Mouse (Mus musculus) liver, embryonic 15.5 days (tissue): ENCODE results near the gene Lce1h. TPM values are rescaled to one million over a fixed set of nuclear protein-coding genes. Genes with fewer than 3 reads are reported as not detected.

Experiments used
- ATAC-seq: fragments of 200-750 bp; cut with Nextera tagmentation; 2 replicates; pipeline ENCODE4 v1.8.0; 2017; ENCODE audit warnings: moderate number of reproducible peaks, mild to moderate bottlenecking, moderate library complexity; ENCODE audit not compliant: insufficient read depth
- H3K27ac ChIP-seq: fragments of 300-500 bp; sonication (generic); replicated peaks from 2 replicates; pipeline ENCODE4 v1.5.1; 2015; ENCODE audit warnings: mild to moderate bottlenecking, inconsistent platforms
- H3K27me3 ChIP-seq: fragments of 300-500 bp; sonication (generic); 2 replicates; pipeline ENCODE4 v1.6.1; 2015; ENCODE audit warnings: mild to moderate bottlenecking, inconsistent platforms
- H3K36me3 ChIP-seq: fragments of 300-500 bp; sonication (generic); replicated peaks from 2 replicates; pipeline ENCODE4 v1.6.1; 2015; ENCODE audit warnings: moderate library complexity, mild to moderate bottlenecking, inconsistent platforms
- H3K4me1 ChIP-seq: fragments of 300-500 bp; sonication (generic); replicated peaks from 2 replicates; pipeline ENCODE4 v1.6.1; 2015; ENCODE audit warnings: inconsistent platforms
- H3K4me2 ChIP-seq: fragments of 300-500 bp; sonication (generic); 2 replicates; pipeline ENCODE4 v1.6.1; 2015; ENCODE audit warnings: moderate library complexity, mild to moderate bottlenecking, inconsistent platforms
- H3K4me3 ChIP-seq: fragments of 300-500 bp; sonication (generic); replicated peaks from 2 replicates; pipeline ENCODE4 v1.5.1; 2015; ENCODE audit warnings: mild to moderate bottlenecking, inconsistent platforms
- H3K9ac ChIP-seq: fragments of 300-500 bp; sonication (generic); 2 replicates; pipeline ENCODE4 v1.6.1; 2015; ENCODE audit warnings: moderate library complexity, mild to moderate bottlenecking, inconsistent platforms
- H3K9me3 ChIP-seq: fragments of 300-500 bp; sonication (generic); replicated peaks from 2 replicates; pipeline ENCODE4 v1.6.1; 2016; ENCODE audit warnings: inconsistent platforms
- WGBS: fragments of 180-500 bp; shearing (Covaris S2); methylation state at CpG from one replicate; pipeline ENCODE4 v1.1.7; 2015; ENCODE audit warnings: mixed read lengths; ENCODE audit not compliant: insufficient replicate concordance; 5-methylcytosine and 5-hydroxymethylcytosine counted together
- polyA plus RNA-seq: library from polyadenylated mRNA; unstranded; fragments of >200 nt; fragmentation: Nextera tagmentation; extraction: Ambion mirVana; gene quantifications from 2 replicates; pipeline ENCODE4 v1.2.1, GENCODE M21; 2015

Gene Lce1h
- not detected in 2 replicates for polyA plus RNA-seq

DNA sequence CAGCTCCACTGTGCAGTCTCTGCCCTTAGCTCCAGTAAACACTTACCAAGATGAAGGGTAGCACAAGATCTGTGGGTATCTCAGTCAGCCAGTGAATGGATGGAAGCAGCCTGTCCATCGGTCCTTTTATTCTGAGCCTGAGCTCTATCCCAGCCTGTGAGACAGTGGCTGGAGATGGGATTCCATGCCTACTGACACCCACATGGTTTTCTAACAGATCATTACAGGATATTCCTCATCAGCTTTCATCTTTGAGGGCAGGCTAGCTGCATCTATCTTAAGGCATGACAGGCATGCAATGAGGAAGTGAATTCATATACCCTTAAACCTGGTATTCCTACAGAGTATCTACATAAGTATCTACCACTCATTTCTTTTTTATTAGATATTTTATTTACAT lies at the start of gene Lce1h:
Gene Lce1h, minus strand, starts transcription at position 101 of the 400 bp plus-strand sequence.
- Histone ChIP-seq H3K9me3 (no peaks in the 10 kb centered on the region), H3K27me3 (no peaks in the 10 kb centered on the region), H3K36me3 (no peaks in the 10 kb centered on the region), H3K4me2 (no peak within 1 kb of the TSS), H3K9ac (no peak within 1 kb of the TSS), H3K27ac (no peak within 1 kb of the TSS), H3K4me3 (no peak within 1 kb of the TSS), H3K4me1 (no peaks in the 10 kb centered on the region)
- ATAC-seq: no peak
- 69% methylated on average over 1 of the region's 1 CpGs for WGBS

DNA sequence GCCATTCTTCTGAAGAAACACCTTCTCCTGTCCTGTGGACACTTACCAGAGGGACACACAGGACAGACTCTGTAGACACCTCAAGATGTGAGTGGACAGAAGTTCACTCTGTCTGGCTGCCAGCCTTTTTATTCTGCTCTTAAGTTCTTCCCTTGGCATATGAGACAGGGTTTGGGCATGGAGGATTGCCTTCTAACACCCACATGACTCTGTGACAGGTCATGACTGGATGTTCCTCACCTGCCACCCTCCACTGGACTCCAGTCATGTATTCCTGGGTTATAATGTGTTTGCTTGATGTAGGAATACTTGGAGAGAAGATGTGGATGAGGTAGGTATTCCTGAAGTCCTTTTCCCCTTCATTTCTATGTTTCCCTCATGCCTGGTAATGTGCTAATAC lies 42.9 kb upstream of the Lce1h start, which contains the start of gene Lce1k:
Gene Lce1k, minus strand, starts transcription at position 101 of the 400 bp plus-strand sequence.
- no peak for ATAC-seq
- H3K36me3 ChIP-seq: no peaks in the 10 kb centered on the region
- no peak within 1 kb of the TSS for H3K27ac ChIP-seq
- H3K4me2 ChIP-seq: no peak within 1 kb of the TSS
- H3K9ac ChIP-seq: no peak within 1 kb of the TSS
- no peaks in the 10 kb centered on the region for H3K27me3 ChIP-seq
- H3K9me3 ChIP-seq: no peaks in the 10 kb centered on the region
- no peaks in the 10 kb centered on the region for H3K4me1 ChIP-seq
- no peak within 1 kb of the TSS for H3K4me3 ChIP-seq

DNA sequence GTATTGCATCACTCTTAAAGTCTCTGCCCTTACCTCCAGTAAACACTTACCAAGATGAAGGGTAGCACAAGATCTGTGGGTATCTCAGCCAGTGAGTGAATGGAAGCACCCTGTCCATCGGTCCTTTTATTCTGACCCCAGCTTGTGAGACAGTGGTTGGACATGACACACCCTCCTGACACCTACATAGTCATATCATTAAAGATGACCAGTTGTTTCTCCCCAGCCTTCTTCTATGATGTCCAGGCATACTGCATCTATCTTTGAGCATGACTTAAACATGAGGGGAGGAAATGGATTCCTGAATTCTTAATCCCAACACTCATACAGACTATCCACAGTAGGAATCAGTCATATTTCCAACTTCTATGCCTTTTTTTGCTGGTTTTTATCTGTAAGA lies 25.5 kb upstream of the Lce1h start, which contains the start of gene Lce1j:
Gene Lce1j, minus strand, starts transcription at position 101 of the 400 bp plus-strand sequence.
- Histone ChIP-seq H3K4me3 (no peak within 1 kb of the TSS), H3K9ac (no peak within 1 kb of the TSS), H3K27me3 (no peaks in the 10 kb centered on the region), H3K4me1 (no peaks in the 10 kb centered on the region), H3K27ac (no peak within 1 kb of the TSS), H3K4me2 (no peak within 1 kb of the TSS), H3K36me3 (no peaks in the 10 kb centered on the region), H3K9me3 (no peaks in the 10 kb centered on the region)
- no peak for ATAC-seq
- 50% methylated on average over 1 of the region's 1 CpGs for WGBS

DNA sequence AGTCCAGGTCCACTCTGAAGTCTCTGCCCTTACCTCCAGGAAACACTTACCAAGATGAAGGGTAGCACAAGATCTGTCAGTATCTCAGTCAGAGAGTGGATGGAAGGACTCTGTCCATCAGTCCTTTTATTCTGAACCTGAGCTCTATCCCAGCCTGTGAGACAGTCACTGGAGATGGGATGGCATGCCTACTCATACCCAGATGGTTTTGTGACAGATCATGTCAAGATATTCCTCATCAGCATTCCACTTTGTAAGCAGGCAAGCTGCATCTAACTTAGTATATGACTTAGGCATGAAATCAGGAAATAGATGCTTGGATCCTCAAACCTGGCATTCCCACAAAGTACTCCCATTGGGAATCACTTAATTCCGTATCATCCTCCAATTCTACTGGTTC lies 13.9 kb upstream of the Lce1h start, which contains the start of gene Lce1i:
Gene Lce1i, minus strand, starts transcription at position 101 of the 400 bp plus-strand sequence.
- H3K36me3 ChIP-seq: no peaks in the 10 kb centered on the region
- no peak within 1 kb of the TSS for H3K4me2 ChIP-seq
- H3K27ac ChIP-seq: no peak within 1 kb of the TSS
- no peak within 1 kb of the TSS for H3K9ac ChIP-seq
- H3K9me3 ChIP-seq: no peaks in the 10 kb centered on the region
- H3K4me3 ChIP-seq: no peak within 1 kb of the TSS
- H3K4me1 ChIP-seq: no peaks in the 10 kb centered on the region
- 29% methylated on average over 1 of the region's 1 CpGs for WGBS
- ATAC-seq: no peak
- H3K27me3 ChIP-seq: no peaks in the 10 kb centered on the region

DNA sequence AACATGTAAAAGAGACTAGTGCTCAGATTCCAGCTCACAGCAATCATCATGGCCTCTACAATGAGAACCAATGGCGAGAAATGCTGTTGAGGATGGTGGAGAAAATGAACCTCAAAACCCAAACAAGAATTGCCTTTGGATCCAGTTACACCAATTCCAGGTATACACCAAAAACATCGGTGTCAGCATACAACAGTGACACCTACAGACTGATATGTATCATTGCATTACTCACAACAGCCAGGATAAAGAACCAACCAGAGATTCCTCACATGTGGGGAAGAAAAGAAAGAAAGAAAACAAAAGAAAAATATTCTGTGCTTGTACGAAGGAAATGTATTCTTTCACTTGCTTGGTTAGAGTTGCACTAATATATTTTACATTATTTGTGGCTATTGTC lies 6.7 kb upstream of the Lce1h start:
- no peaks in the 10 kb centered on the region for H3K4me1 ChIP-seq
- H3K9me3 ChIP-seq: no peaks in the 10 kb centered on the region
- WGBS: 16% methylated on average over 3 of the region's 3 CpGs
- no peaks in the 10 kb centered on the region for H3K27me3 ChIP-seq
- no peaks in the 10 kb centered on the region for H3K36me3 ChIP-seq
- H3K4me2 ChIP-seq: no peak overlapping the region
- H3K9ac ChIP-seq: no peak overlapping the region
- no peak for ATAC-seq
- no peak overlapping the region for H3K4me3 ChIP-seq
- no peak overlapping the region for H3K27ac ChIP-seq

DNA sequence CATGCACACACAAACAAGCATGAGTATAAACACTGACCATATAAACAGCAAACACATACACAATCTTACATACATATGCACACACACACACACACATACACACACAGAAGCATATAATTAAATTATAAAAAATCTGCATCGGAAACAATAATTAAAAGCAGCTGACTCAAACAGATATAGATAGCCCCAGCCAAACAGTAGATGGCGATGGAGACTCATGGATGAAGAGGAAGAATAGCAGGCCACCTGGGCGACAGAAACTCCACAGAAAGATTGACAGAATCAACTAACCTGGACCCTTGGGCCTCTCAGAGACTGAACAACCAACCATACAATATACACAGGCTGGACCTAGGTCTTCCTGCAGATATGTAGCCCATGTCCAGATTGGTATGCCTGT lies 11.7 kb downstream of the Lce1h start:
- WGBS: 37% methylated on average over 3 of the region's 3 CpGs
- no peak overlapping the region for H3K4me2 ChIP-seq

DNA sequence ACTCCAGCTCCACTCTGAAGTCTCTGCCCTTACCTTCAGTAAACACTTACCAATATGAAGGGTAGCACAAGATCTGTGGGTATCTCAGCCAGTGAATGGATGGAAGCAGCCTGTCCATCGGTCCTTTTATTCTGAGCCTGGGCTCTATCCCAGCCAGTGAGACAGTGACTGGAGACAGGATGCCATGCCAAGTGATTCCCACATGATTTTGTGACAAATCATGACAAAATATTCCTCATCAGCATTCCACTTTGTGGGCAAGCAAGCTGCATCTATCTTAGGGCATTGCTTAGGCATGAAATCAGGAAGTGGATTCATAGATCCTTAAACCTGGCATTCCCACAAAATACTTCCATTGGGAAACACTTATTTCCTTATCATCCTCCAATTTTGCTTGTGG lies 12.6 kb downstream of the Lce1h start, which contains the start of gene Lce1g:
Gene Lce1g, minus strand, starts transcription at position 101 of the 400 bp plus-strand sequence.
- Histone ChIP-seq H3K4me1 (no peaks in the 10 kb centered on the region), H3K27ac (no peak within 1 kb of the TSS), H3K27me3 (no peaks in the 10 kb centered on the region), H3K9ac (no peak within 1 kb of the TSS), H3K4me3 (no peak within 1 kb of the TSS), H3K4me2 (no peak within 1 kb of the TSS), H3K9me3 (no peaks in the 10 kb centered on the region), H3K36me3 (no peaks in the 10 kb centered on the region)
- 59% methylated on average over 1 of the region's 1 CpGs for WGBS
- no peak for ATAC-seq

More for the DNA sequence above, 11.7 kb downstream of the Lce1h start:
- Histone ChIP-seq H3K9ac (no peak overlapping the region), H3K4me1 (no peaks in the 10 kb centered on the region), H3K27me3 (no peaks in the 10 kb centered on the region), H3K27ac (no peak overlapping the region), H3K9me3 (no peaks in the 10 kb centered on the region), H3K36me3 (no peaks in the 10 kb centered on the region), H3K4me3 (no peak overlapping the region)
- no peak for ATAC-seq

DNA sequence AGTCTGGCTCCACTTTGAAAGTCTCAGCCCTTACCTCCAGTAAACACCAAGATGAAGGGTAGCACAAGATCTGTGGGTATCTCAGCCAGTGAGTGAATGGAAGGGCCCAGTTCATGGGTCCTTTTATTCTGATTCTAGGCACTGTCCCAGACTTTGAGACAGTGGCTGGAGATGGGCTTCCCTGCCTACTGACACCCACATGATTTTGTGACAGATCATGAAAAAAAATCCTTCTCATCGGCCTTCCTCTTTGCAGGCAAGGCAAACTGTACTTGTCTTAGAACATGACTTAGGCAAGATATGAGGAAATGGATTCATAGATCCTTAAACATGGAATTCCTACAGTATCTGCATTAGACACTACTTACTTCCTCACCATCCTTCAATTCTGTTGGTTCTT lies 25.9 kb downstream of the Lce1h start, which contains the start of gene Gm38119:
Gene Gm38119, minus strand, starts transcription at position 101 of the 400 bp plus-strand sequence.
- Histone ChIP-seq H3K4me1 (no peaks in the 10 kb centered on the region), H3K4me3 (no peak within 1 kb of the TSS), H3K27me3 (no peaks in the 10 kb centered on the region), H3K36me3 (no peaks in the 10 kb centered on the region), H3K9me3 (no peaks in the 10 kb centered on the region), H3K27ac (no peak within 1 kb of the TSS), H3K9ac (no peak within 1 kb of the TSS), H3K4me2 (no peak within 1 kb of the TSS)
- ATAC-seq: no peak
- 40% methylated on average over 1 of the region's 1 CpGs for WGBS

DNA sequence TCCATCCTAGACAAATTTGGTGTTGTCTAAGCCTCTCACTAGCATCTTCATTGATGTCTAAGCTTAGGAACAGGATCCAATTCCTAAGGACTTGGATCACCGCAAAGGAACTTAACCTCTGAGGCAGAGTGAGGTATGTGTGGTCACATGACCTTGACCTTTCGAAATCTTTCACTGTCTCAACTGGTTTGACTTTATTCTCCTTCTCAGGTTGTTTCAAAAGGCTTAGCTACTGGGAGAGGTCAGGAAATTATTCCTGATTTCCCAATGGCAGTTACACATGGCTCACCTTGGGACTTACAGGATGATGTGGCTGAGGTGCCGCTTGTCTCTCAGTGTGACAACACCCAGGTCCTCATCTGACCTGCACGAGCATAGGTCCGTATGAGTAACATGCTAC lies 42.2 kb downstream of the Lce1h start:
- no peak overlapping the region for H3K4me2 ChIP-seq
- H3K27ac ChIP-seq: no peak overlapping the region
- no peaks in the 10 kb centered on the region for H3K9me3 ChIP-seq
- no peaks in the 10 kb centered on the region for H3K4me1 ChIP-seq
- H3K4me3 ChIP-seq: no peak overlapping the region
- no peak overlapping the region for H3K9ac ChIP-seq
- ATAC-seq: no peak
- H3K27me3 ChIP-seq: no peaks in the 10 kb centered on the region
- H3K36me3 ChIP-seq: no peaks in the 10 kb centered on the region
- 69% methylated on average over 5 of the region's 5 CpGs for WGBS

DNA sequence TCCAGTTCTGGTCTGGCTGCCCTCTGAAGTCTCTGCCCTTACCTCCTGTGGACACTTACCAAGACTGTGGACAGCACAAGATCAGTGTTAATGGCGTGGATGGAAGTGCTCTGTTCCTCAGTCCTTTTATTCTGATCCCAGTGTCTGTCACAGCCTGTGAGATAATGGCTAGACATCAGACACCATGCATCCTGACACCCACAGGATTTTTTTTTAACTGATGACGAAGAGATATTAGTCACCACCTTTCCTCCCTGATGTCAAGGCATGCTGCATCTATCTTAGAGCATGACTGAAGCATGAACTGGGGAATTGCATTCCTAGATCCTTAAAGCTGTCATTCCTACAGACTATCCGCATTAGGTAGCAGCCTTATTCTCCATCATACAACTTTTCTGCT lies 44.6 kb downstream of the Lce1h start, which contains the start of gene Lce1f:
Gene Lce1f, minus strand, starts transcription at position 101 of the 400 bp plus-strand sequence.
- Histone ChIP-seq H3K4me3 (no peak within 1 kb of the TSS), H3K9ac (no peak within 1 kb of the TSS), H3K4me2 (no peak within 1 kb of the TSS), H3K36me3 (no peaks in the 10 kb centered on the region), H3K27me3 (no peaks in the 10 kb centered on the region), H3K9me3 (no peaks in the 10 kb centered on the region), H3K4me1 (no peaks in the 10 kb centered on the region), H3K27ac (no peak within 1 kb of the TSS)
- 41% methylated on average over 3 of the region's 3 CpGs for WGBS
- ATAC-seq: no peak

DNA sequence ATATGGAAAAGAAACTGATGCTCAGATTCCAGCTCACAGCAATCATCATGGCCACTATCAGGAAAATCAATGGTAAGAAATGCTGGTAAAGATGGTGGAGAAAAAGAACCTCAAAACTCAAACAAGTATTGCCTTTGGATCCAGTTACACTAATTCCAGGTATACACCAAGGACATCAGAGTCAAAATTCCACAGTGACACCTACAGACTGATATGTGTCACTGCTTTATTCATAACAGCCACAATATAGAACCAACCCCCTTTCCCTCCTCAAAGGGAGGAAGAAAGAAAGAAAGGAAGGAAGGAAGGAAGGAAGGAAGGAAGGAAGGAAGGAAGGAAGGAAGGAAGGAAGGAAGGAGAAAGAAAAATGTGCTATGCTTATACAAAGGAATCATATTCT lies 49.7 kb downstream of the Lce1h start:
- Histone ChIP-seq H3K27me3 (no peaks in the 10 kb centered on the region), H3K4me1 (no peaks in the 10 kb centered on the region), H3K4me2 (no peak overlapping the region), H3K27ac (no peak overlapping the region), H3K36me3 (no peaks in the 10 kb centered on the region), H3K9me3 (no peaks in the 10 kb centered on the region), H3K4me3 (no peak overlapping the region), H3K9ac (no peak overlapping the region)
- no peak for ATAC-seq
